Mouse (Mus musculus): ENCODE data around the gene Elof1.

DNA sequence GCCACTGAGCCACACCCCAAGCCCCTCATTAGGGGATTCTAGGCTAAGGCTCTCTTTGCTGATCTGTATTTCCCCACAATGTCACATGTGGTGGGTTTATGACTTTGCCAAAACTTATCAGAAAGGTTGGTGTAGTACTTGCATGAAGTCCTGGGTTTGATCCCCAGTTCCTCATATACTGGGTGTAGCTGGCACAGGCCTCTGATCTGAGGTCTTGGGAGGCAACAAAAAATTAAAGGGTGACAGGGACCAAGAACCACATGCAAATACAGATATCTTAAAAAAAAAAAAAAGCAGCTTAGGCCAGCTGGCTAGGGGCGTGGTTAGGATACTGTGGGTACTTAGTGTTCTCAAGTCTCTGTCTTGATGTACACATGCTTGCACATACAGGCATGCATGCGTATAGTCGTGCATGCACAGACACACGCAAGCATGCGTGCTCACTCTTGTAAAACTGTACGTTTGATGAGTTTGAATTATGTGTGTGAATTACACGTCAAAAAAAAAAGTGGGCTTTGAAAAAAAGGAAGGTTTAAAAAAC lies 6.2 kb upstream of the Elof1 start:
- TF ChIP-seq HCFC1 (IDR thresholded peaks at IDR 0.05; ENCODE audit: borderline replicate concordance, insufficient read depth, low read length): no peak
- no peak for TF ChIP-seq CHD2 (IDR thresholded peaks at IDR 0.05; ENCODE audit: low read depth, low read length)
- no peak for TF ChIP-seq ZNF384 (IDR thresholded peaks at IDR 0.05; ENCODE audit: low read depth, low read length)
- TF ChIP-seq MAFK (IDR thresholded peaks at IDR 0.05; ENCODE audit: insufficient read depth, low read depth, low read length): no peak
- TF ChIP-seq ZC3H11A (IDR thresholded peaks at IDR 0.05; ENCODE audit: borderline replicate concordance, low read depth, low read length): no peak

All from ES-E14 (cell line).